Mouse (Mus musculus): ENCODE data around the gene Plek2. TPM values are rescaled to one million over a fixed set of nuclear protein-coding genes. Genes with fewer than 3 reads are reported as not detected.

The Plek2 gene
- total RNA-seq, 2 experiments from 2014 or later = not detected

- peak; percentile 49 for ATAC-seq (ENCODE audit: poor library complexity, severe bottlenecking)
Observed at GRCm38 (mm10) chr12:78911707-78912417, 5.1 kb upstream of the Plek2 start.

GRCm38 (mm10) chr12:78910684-78911461, 4.1 kb upstream of the Plek2 start:
- 0 out of 2 replicates have a peak, but pooled peaks have one; percentile 26 for ATAC-seq (ENCODE audit: poor library complexity, severe bottlenecking)

GRCm38 (mm10) chr12:78908081-78908605, 1.4 kb upstream of the Plek2 start:
- ATAC-seq (ENCODE audit: poor library complexity, severe bottlenecking) = no peak

GRCm38 (mm10) chr12:78904499-78904898, 2.3 kb downstream of the Plek2 start:
- no peak for ATAC-seq (ENCODE audit: poor library complexity, severe bottlenecking)

GRCm38 (mm10) chr12:78903313-78903712, 3.5 kb downstream of the Plek2 start:
- no peak for ATAC-seq (ENCODE audit: poor library complexity, severe bottlenecking)

GRCm38 (mm10) chr12:78901467-78901866, 5.3 kb downstream of the Plek2 start:
- peak; percentile 66 for ATAC-seq (ENCODE audit: poor library complexity, severe bottlenecking)

GRCm38 (mm10) chr12:78897861-78898260, 8.9 kb downstream of the Plek2 start:
- no peak for ATAC-seq (ENCODE audit: poor library complexity, severe bottlenecking)

GRCm38 (mm10) chr12:78891149-78891548, 15.6 kb downstream of the Plek2 start:
- peak; percentile 52 for ATAC-seq (ENCODE audit: poor library complexity, severe bottlenecking)

- ATAC-seq (ENCODE audit: poor library complexity, severe bottlenecking) = no peak
Observed at GRCm38 (mm10) chr12:78890062-78890461, 16.7 kb downstream of the Plek2 start.

- ATAC-seq (ENCODE audit: poor library complexity, severe bottlenecking) = no peak
Observed at GRCm38 (mm10) chr12:78874581-78874980, 32.2 kb downstream of the Plek2 start.

GRCm38 (mm10) chr12:78868115-78868514, 38.6 kb downstream of the Plek2 start:
- peak; percentile 59 for ATAC-seq (ENCODE audit: poor library complexity, severe bottlenecking)

- ATAC-seq (ENCODE audit: poor library complexity, severe bottlenecking) = no peak
Observed at GRCm38 (mm10) chr12:78865434-78865833, 41.3 kb downstream of the Plek2 start.

- ATAC-seq (ENCODE audit: poor library complexity, severe bottlenecking) = peak; percentile 39
Observed at GRCm38 (mm10) chr12:78862254-78862730, 44.5 kb downstream of the Plek2 start.

GRCm38 (mm10) chr12:78861496-78862253, 45.1 kb downstream of the Plek2 start, which contains the start of the genes Atp6v1d and Eif2s1:
Gene Atp6v1d, minus strand, starts transcription at chr12:78861638.
Gene Eif2s1, plus strand, starts transcription at chr12:78861819.
- peak; percentile 89 for ATAC-seq (ENCODE audit: poor library complexity, severe bottlenecking)

GRCm38 (mm10) chr12:78860921-78861495, 45.8 kb downstream of the Plek2 start:
- peak; percentile 31 for ATAC-seq (ENCODE audit: poor library complexity, severe bottlenecking)

- no peak for ATAC-seq (ENCODE audit: poor library complexity, severe bottlenecking)
Observed at GRCm38 (mm10) chr12:78848246-78848645, 58.5 kb downstream of the Plek2 start.

GRCm38 (mm10) chr12:78842429-78842828, 64.3 kb downstream of the Plek2 start:
- no peak for ATAC-seq (ENCODE audit: poor library complexity, severe bottlenecking)

GRCm38 (mm10) chr12:78839906-78840305, 66.9 kb downstream of the Plek2 start:
- ATAC-seq (ENCODE audit: poor library complexity, severe bottlenecking) = no peak

Measured in megakaryocyte, adult 5-6 weeks (primary cell).